Mouse (Mus musculus) c-Kit-negative CD71-positive TER-119-positive erythroid progenitor cells, embryonic 14.5 days (primary cell): ENCODE results near the gene Gata3.

Source experiments
- DNase-seq: peaks from one replicate; pipeline ENCODE4 v3.0.0-alpha.2; 2013; ENCODE audit warnings: low read depth, low spot score

Gene Gata3

GRCm38 (mm10) chr2:9886031-9886430 lies 3.8 kb downstream of the Gata3 start:
- no peak for DNase-seq

GRCm38 (mm10) chr2:9885217-9885770 lies 4.5 kb downstream of the Gata3 start:
- DNase-seq, result no peak

- DNase-seq, result no peak
Measured at GRCm38 (mm10) chr2:9884533-9885216, 5.2 kb downstream of the Gata3 start.

GRCm38 (mm10) chr2:9883803-9884532 lies 5.9 kb downstream of the Gata3 start:
- no peak for DNase-seq

- DNase-seq, result no peak
Measured at GRCm38 (mm10) chr2:9882926-9883802, 6.7 kb downstream of the Gata3 start.

- no peak for DNase-seq
Measured at GRCm38 (mm10) chr2:9882371-9882925, 7.4 kb downstream of the Gata3 start.

GRCm38 (mm10) chr2:9881611-9882023 lies 8.2 kb downstream of the Gata3 start:
- DNase-seq, result no peak

- no peak for DNase-seq
Measured at GRCm38 (mm10) chr2:9881051-9881591, 8.7 kb downstream of the Gata3 start, which contains the start of gene 4930412O13Rik. Gene 4930412O13Rik (plus strand): TSS chr2:9881252.

- DNase-seq, result no peak
Measured at GRCm38 (mm10) chr2:9880271-9880670, 9.6 kb downstream of the Gata3 start.

GRCm38 (mm10) chr2:9879493-9879892 lies 10.3 kb downstream of the Gata3 start:
- DNase-seq, result peak; percentile 5

GRCm38 (mm10) chr2:9879092-9879491 lies 10.7 kb downstream of the Gata3 start:
- no peak for DNase-seq

- no peak for DNase-seq
Measured at GRCm38 (mm10) chr2:9878564-9879081, 11.2 kb downstream of the Gata3 start.

GRCm38 (mm10) chr2:9877966-9878563 lies 11.8 kb downstream of the Gata3 start:
- no peak for DNase-seq

GRCm38 (mm10) chr2:9877326-9877690 lies 12.5 kb downstream of the Gata3 start:
- no peak for DNase-seq

- DNase-seq, result no peak
Measured at GRCm38 (mm10) chr2:9876621-9877325, 13.1 kb downstream of the Gata3 start.

GRCm38 (mm10) chr2:9875676-9876357 lies 14.0 kb downstream of the Gata3 start:
- DNase-seq, result no peak

- no peak for DNase-seq
Measured at GRCm38 (mm10) chr2:9875220-9875619, 14.6 kb downstream of the Gata3 start.

- no peak for DNase-seq
Measured at GRCm38 (mm10) chr2:9874467-9875219, 15.2 kb downstream of the Gata3 start.

- no peak for DNase-seq
Measured at GRCm38 (mm10) chr2:9873757-9874156, 16.1 kb downstream of the Gata3 start.
